ENCODE assay signal across 40 mouse cellular contexts in genomic region chr1:191166189-191166588, GRCm38 (mm10). TPM values are rescaled to one million over a fixed set of nuclear protein-coding genes. Genes with fewer than 3 reads are reported as not detected.
DNase-seq lines count a peak whose midpoint lies in the region; ATAC-seq and TF ChIP-seq lines count a peak whose summit lies in the region.
"Had no signal": no experiment of that assay in that cellular context is flagged by ENCODE, and none has a peak within 500 bp of the region (broad histone marks: within the 10 kb centered on the region; RNA-seq: fewer than 3 reads in every experiment).

No protein-coding gene starts in this region.

- no peak overlapping the region for H3K27ac ChIP-seq in midbrain, postnatal 0 days (ENCODE audit: low read depth, low read length)
- H3K27ac ChIP-seq: embryonic facial prominence, embryonic 10.5 days; embryonic facial prominence, embryonic 15.5 days; forebrain, embryonic 12.5 days; heart, embryonic 13.5 days; hindbrain, postnatal 0 days; kidney, embryonic 15.5 days; limb, embryonic 13.5 days; neural tube, embryonic 13.5 days had no signal

- H3K4me1 ChIP-seq in midbrain, postnatal 0 days (ENCODE audit: insufficient read depth, low read length), result no peaks in the 10 kb centered on the region
- H3K4me1 ChIP-seq: embryonic facial prominence, embryonic 15.5 days; heart, embryonic 13.5 days; limb, embryonic 13.5 days had no signal

- WGBS in midbrain, postnatal 0 days, result 84% methylated on average over 4 of the region's 4 CpGs

- intact Hi-C loops in heart, postnatal 25 days (cut with DNase I), result no loop called here

- H3K27me3 ChIP-seq in C2C12 (ENCODE audit: control insufficient read depth, insufficient read depth, insufficient read length), result peaks cover 31% of the 10 kb centered on the region
- H3K27me3 ChIP-seq in midbrain, postnatal 0 days (ENCODE audit: insufficient read depth, low read length), result no peaks in the 10 kb centered on the region
- H3K27me3 ChIP-seq: embryonic facial prominence, embryonic 15.5 days; forebrain, embryonic 12.5 days; heart, embryonic 13.5 days; kidney, embryonic 15.5 days; limb, embryonic 13.5 days; neural tube, embryonic 13.5 days had no signal

- DNase-seq in heart, adult 11 months, result peak; percentile 60
- DNase-seq in heart, postnatal 25 days (ENCODE audit: low spot score), result no peak
- DNase-seq in midbrain, postnatal 0 days (ENCODE audit: low spot score), result no peak
- no peak for DNase-seq in lung, adult 18-20 months
- DNase-seq: adrenal gland, postnatal 36 days; cerebellum, adult 18-20 months; cerebellum, postnatal 10 days; gastrocnemius, postnatal 14 days; heart, adult 18-20 months; heart, postnatal 10 days; kidney, adult 11 months; kidney, postnatal 36 days; liver, postnatal 0 days; lung, postnatal 14 days; right cerebral cortex, postnatal 4 days; thymus, adult 2 months; thymus, postnatal 36 days had no signal

- H3K79me3 ChIP-seq in C2C12 (ENCODE audit: low read depth), result no peaks in the 10 kb centered on the region

- no peaks in the 10 kb centered on the region for H3K79me2 ChIP-seq in C2C12 (ENCODE audit: control insufficient read depth, insufficient read depth)

- no peak for TF ChIP-seq CTCF in C2C12 (IDR thresholded peaks at IDR 0.05; ENCODE audit: control insufficient read depth, insufficient read depth, insufficient read length)
- no peak for TF ChIP-seq CTCF in midbrain, postnatal 0 days (IDR thresholded peaks at IDR 0.05)

- H3K4me2 ChIP-seq in midbrain, postnatal 0 days (ENCODE audit: low read depth, low read length, poor library complexity, severe bottlenecking), result no peak overlapping the region
- H3K4me2 ChIP-seq: embryonic facial prominence, embryonic 15.5 days; forebrain, embryonic 12.5 days; heart, embryonic 13.5 days; kidney, embryonic 15.5 days; limb, embryonic 13.5 days; liver, embryonic 11.5 days; midbrain, embryonic 11.5 days; neural tube, embryonic 13.5 days had no signal

- H3ac ChIP-seq in C2C12 (ENCODE audit: control insufficient read depth, insufficient read length, low read depth), result no peak overlapping the region

- H3K9me3 ChIP-seq in midbrain, postnatal 0 days (ENCODE audit: low read length), result no peaks in the 10 kb centered on the region
- H3K9me3 ChIP-seq: embryonic facial prominence, embryonic 10.5 days; embryonic facial prominence, embryonic 15.5 days; forebrain, embryonic 12.5 days; heart, embryonic 13.5 days; kidney, embryonic 15.5 days; limb, embryonic 13.5 days; neural tube, embryonic 13.5 days had no signal

- ATAC-seq in common myeloid progenitor, adult 5-6 weeks (replicated peaks; ENCODE audit: low read depth, poor library complexity, severe bottlenecking), result 0 out of 2 replicates have a peak, but pooled peaks have one; percentile 32
- 0 out of 2 replicates have a peak, but pooled peaks have one; percentile 24 for ATAC-seq in monocyte, adult 5-6 weeks (replicated peaks; ENCODE audit: insufficient number of reproducible peaks, low FRiP score, low TSS enrichment, poor library complexity, severe bottlenecking)
- ATAC-seq in midbrain, postnatal 0 days (ENCODE audit: low FRiP score), result no peak
- ATAC-seq: CD4-positive, CD25-positive, alpha-beta regulatory T cell, adult 4 months; hindbrain, postnatal 0 days; liver, postnatal 0 days; midbrain, embryonic 16.5 days had no signal

- no peak overlapping the region for H3K4me3 ChIP-seq in C2C12 (ENCODE audit: insufficient read depth, poor library complexity, severe bottlenecking)
- H3K4me3 ChIP-seq in midbrain, postnatal 0 days (ENCODE audit: low read depth, low read length), result no peak overlapping the region
- H3K4me3 ChIP-seq: embryonic facial prominence, embryonic 10.5 days; embryonic facial prominence, embryonic 15.5 days; forebrain, embryonic 12.5 days; heart, embryonic 13.5 days; kidney, embryonic 15.5 days; limb, embryonic 13.5 days; neural tube, embryonic 13.5 days had no signal

- H3K36me3 ChIP-seq in C2C12 (ENCODE audit: control insufficient read depth, insufficient read depth), result no peaks in the 10 kb centered on the region
- no peaks in the 10 kb centered on the region for H3K36me3 ChIP-seq in midbrain, postnatal 0 days (ENCODE audit: insufficient read depth, low read length)
- H3K36me3 ChIP-seq: embryonic facial prominence, embryonic 10.5 days; embryonic facial prominence, embryonic 15.5 days; forebrain, embryonic 12.5 days; kidney, embryonic 15.5 days; limb, embryonic 13.5 days; neural tube, embryonic 13.5 days had no signal

- H3K9ac ChIP-seq in midbrain, postnatal 0 days (replicated peaks; ENCODE audit: low read length, poor library complexity, severe bottlenecking), result no peak overlapping the region
- H3K9ac ChIP-seq: embryonic facial prominence, embryonic 15.5 days; forebrain, embryonic 12.5 days; heart, embryonic 13.5 days; kidney, embryonic 15.5 days; limb, embryonic 13.5 days; liver, postnatal 0 days; neural tube, embryonic 13.5 days had no signal

TF ChIP-seq in C2C12, 6 proteins besides CTCF, POLR2A, EP300 and RAD21:
- no peak for TF ChIP-seq MAX (IDR thresholded peaks at IDR 0.05)
- peak; percentile 53 for TF ChIP-seq CEBPB (IDR thresholded peaks at IDR 0.05; ENCODE audit: low read depth)

RNA-seq across cellular contexts. Expression of gene Fam71a, which starts 1.6 kb away (rescaled TPM):
- not detected for total RNA-seq in heart, postnatal 25 days (2021)
- polyA plus RNA-seq in C2C12 (2012; fragmentation: generic; extraction: Trizol), result not detected
- 0.10 and 0.91 TPM in 2 replicates for total RNA-seq in common myeloid progenitor, adult 5-6 weeks (2017)
- total RNA-seq in monocyte, adult 5-6 weeks (2017), result 0.21 to 3.1 TPM (median 1.3 TPM) in 3 replicates
- total RNA-seq in midbrain, postnatal 0 days (2014; rRNA removed), result not detected in 2 replicates
- polyA plus RNA-seq in midbrain, postnatal 0 days (2015; fragmentation: Nextera tagmentation; extraction: Ambion mirVana), result not detected in 2 replicates
- total RNA-seq: adrenal gland, postnatal 36 days; gastrocnemius, postnatal 14 days; heart, adult 18-20 months; heart, postnatal 10 days; hindbrain, postnatal 0 days; layer of hippocampus, adult 8-10 months; layer of hippocampus, postnatal 25 days; left cerebral cortex, adult 8-10 months; left cerebral cortex, postnatal 36 days had no signal
- polyA plus RNA-seq: brain, embryonic 14.5 days; CD4-positive, CD25-positive, alpha-beta regulatory T cell, adult 4 months; cortical plate, adult 2 months; embryonic facial prominence, embryonic 10.5 days; embryonic facial prominence, embryonic 15.5 days; forebrain, embryonic 12.5 days; heart, embryonic 13.5 days; hindbrain, embryonic 11.5 days; hindbrain, postnatal 0 days; kidney, embryonic 15.5 days; limb, embryonic 13.5 days; liver, embryonic 11.5 days; liver, postnatal 0 days; midbrain, embryonic 11.5 days; midbrain, embryonic 16.5 days; neural tube, embryonic 13.5 days; spleen, adult 2 months; thymus, adult 2 months had no signal

RNA-seq across cellular contexts. Expression of gene Atf3, which starts 51.6 kb away (rescaled TPM):
- 1 to 10 TPM; 4.9 to 6.0 TPM for total RNA-seq in heart, postnatal 25 days (2021)
- polyA plus RNA-seq in C2C12 (2012; fragmentation: generic; extraction: Trizol), result 1.4 TPM
- total RNA-seq in common myeloid progenitor, adult 5-6 weeks (2017), result 17.2 and 39.8 TPM in 2 replicates
- 225 to 427 TPM (median 242 TPM) in 3 replicates for total RNA-seq in monocyte, adult 5-6 weeks (2017)
- 0.80 and 3.5 TPM in 2 replicates for total RNA-seq in midbrain, postnatal 0 days (2014; rRNA removed)
- polyA plus RNA-seq in midbrain, postnatal 0 days (2015; fragmentation: Nextera tagmentation; extraction: Ambion mirVana), result 1.2 and 1.3 TPM in 2 replicates
- polyA plus RNA-seq: CD4-positive, CD25-positive, alpha-beta regulatory T cell, adult 4 months had no signal
